Mouse (Mus musculus) megakaryocyte, embryonic 14.5 days (primary cell): ENCODE measurements around the gene Trim2.

Source experiments
- FLI1 ChIP-seq: IDR thresholded peaks from 2 replicates; pipeline ENCODE4 v1.6.1; 2012; ENCODE audit warnings: low read length, inconsistent platforms, mixed read lengths
- GATA1 ChIP-seq: IDR thresholded peaks from 3 replicates; pipeline ENCODE4 v1.6.1; 2012; ENCODE audit warnings: mixed read lengths, low read length, inconsistent platforms, borderline replicate concordance

DNA sequence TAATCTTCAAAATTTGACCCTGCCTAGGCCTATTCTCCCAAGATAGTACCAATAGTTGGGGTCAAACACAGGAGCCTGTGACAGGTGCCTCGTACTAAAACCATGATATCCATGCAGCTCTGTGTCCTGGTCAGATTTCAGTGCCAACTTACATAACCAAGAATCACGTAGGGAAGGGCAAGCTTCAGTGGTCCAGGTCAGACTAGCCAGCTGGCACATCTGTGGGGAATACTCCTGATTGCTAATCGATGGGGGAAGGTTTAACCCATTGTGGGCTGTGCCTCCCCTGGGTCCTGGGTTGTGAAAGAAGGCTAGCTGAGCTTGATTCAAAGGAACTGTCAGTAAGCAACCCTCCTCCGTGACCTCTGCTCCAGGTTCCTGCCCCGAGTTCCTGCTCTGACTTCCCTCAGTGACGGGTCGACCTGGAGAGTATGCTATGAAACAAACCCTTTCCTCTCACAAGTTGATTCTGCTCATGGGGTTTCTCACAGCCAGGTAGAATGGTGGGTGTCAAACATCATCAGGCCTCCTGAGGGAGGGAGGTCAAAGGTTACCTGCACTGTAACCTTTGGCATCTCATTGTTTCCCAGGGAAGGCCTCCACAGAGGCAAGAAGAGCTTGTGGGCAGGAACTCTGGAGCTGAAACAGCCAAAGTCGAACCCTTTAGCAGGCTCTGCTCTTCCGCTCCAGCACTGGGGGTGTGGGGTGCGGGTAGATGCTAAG is 34.2 kb downstream of the Trim2 start:
- TF ChIP-seq GATA1 (no peak), FLI1 (no peak)
